Mouse (Mus musculus): ENCODE measurements around the gene Tssk1. TPM values are rescaled to one million over a fixed set of nuclear protein-coding genes. Genes with fewer than 3 reads are reported as not detected.

Gene Tssk1
- polyA plus RNA-seq, 2 experiments, result not detected

GRCm38 (mm10) chr16:17911052-17911595 is 17.1 kb downstream of the Tssk1 start, which contains the start of gene Ess2:
Gene Ess2, minus strand, starts transcription at chr16:17911348.
- TF ChIP-seq EP300 (IDR thresholded peaks at IDR 0.05; ENCODE audit: low read depth) (0 out of 2 replicates have a peak, but pooled peaks have one; percentile 9), CTCF (IDR thresholded peaks at IDR 0.05; ENCODE audit: low read depth) (peak; percentile 80)
- peak within 1 kb of the TSS; percentile 74 for H3K4me3 ChIP-seq (ENCODE audit: insufficient read depth in 1 of 2, low read depth in 2 of 2, low read length in 2 of 2)
- peaks cover 44% of the 10 kb centered on the region for H3K27me3 ChIP-seq (ENCODE audit: control insufficient read depth, insufficient read depth, low read length)
- no peak within 1 kb of the TSS for H3K27ac ChIP-seq
- ATAC-seq (ENCODE audit: insufficient read depth), result peak; percentile 93
- 0% methylated on average over 35 of the region's 35 CpGs for WGBS (ENCODE audit: insufficient replicate concordance)
- H3K9ac ChIP-seq (replicated peaks), result peak within 1 kb of the TSS; percentile 71
- H3K4me1 ChIP-seq (replicated peaks; ENCODE audit: control insufficient read depth in 2 of 2, insufficient read depth in 2 of 2, low read length in 1 of 2), result peaks cover 3 to 9% of the 10 kb centered on the region in 2 experiments; a peak in 2 of 4 replicates
- DNase-seq (ENCODE audit: low read depth in 3 of 3, low spot score in 3 of 3), result peak; percentile 93 to 95 (median 94)
- no peaks in the 10 kb centered on the region for H3K9me3 ChIP-seq (ENCODE audit: control insufficient read depth, low read length)
- H3K4me2 ChIP-seq (ENCODE audit: low read depth), result peak within 1 kb of the TSS; percentile 93
- H3K36me3 ChIP-seq (replicated peaks; ENCODE audit: control insufficient read depth, insufficient read depth, low read depth), result peaks cover 12% of the 10 kb centered on the region

GRCm38 (mm10) chr16:17914307-17915249 is 20.6 kb downstream of the Tssk1 start, which contains the start of gene Gsc2:
Gene Gsc2, minus strand, starts transcription at chr16:17915059.
- H3K36me3 ChIP-seq (replicated peaks; ENCODE audit: control insufficient read depth, insufficient read depth, low read depth), result no peaks in the 10 kb centered on the region
- H3K9ac ChIP-seq (replicated peaks), result no peak within 1 kb of the TSS
- WGBS (ENCODE audit: insufficient replicate concordance), result 1% methylated on average over 105 of the region's 106 CpGs
- H3K27me3 ChIP-seq (ENCODE audit: control insufficient read depth, insufficient read depth, low read length), result peaks cover 51% of the 10 kb centered on the region
- H3K4me3 ChIP-seq (ENCODE audit: insufficient read depth in 1 of 2, low read depth in 2 of 2, low read length in 2 of 2), result peak within 1 kb of the TSS in 1 of 2 experiments; percentile 43; a peak in 3 of 4 replicates
- peak within 1 kb of the TSS; percentile 57 for H3K4me2 ChIP-seq (ENCODE audit: low read depth)
- H3K4me1 ChIP-seq (replicated peaks; ENCODE audit: control insufficient read depth in 2 of 2, insufficient read depth in 2 of 2, low read length in 1 of 2), result peaks cover 3 to 9% of the 10 kb centered on the region in 2 experiments; a peak in 2 of 4 replicates
- ATAC-seq (ENCODE audit: insufficient read depth) (no peak), DNase-seq (ENCODE audit: low read depth in 3 of 3, low spot score in 3 of 3) (no peak)
- no peaks in the 10 kb centered on the region for H3K9me3 ChIP-seq (ENCODE audit: control insufficient read depth, low read length)
- TF ChIP-seq CTCF (IDR thresholded peaks at IDR 0.05; ENCODE audit: low read depth) (no peak), EP300 (IDR thresholded peaks at IDR 0.05; ENCODE audit: low read depth) (no peak)
- H3K27ac ChIP-seq, result no peak within 1 kb of the TSS

- Histone ChIP-seq H3K4me3 (ENCODE audit: insufficient read depth in 1 of 2, low read depth in 2 of 2, low read length in 2 of 2) (no peak overlapping the region), H3K9me3 (ENCODE audit: control insufficient read depth, low read length) (no peaks in the 10 kb centered on the region), H3K4me1 (replicated peaks; ENCODE audit: control insufficient read depth in 2 of 2, insufficient read depth in 2 of 2, low read length in 1 of 2) (peaks cover 9 to 16% of the 10 kb centered on the region in 2 experiments; a peak in 3 of 4 replicates), H3K4me2 (ENCODE audit: low read depth) (peak overlapping the region; percentile 86), H3K27ac (no peak overlapping the region), H3K9ac (replicated peaks) (no peak overlapping the region), H3K36me3 (replicated peaks; ENCODE audit: control insufficient read depth, insufficient read depth, low read depth) (peaks cover 2% of the 10 kb centered on the region; the same call in 1 of the 2 replicates), H3K27me3 (ENCODE audit: control insufficient read depth, insufficient read depth, low read length) (peaks cover 12% of the 10 kb centered on the region)
- DNase-seq (ENCODE audit: low read depth in 3 of 3, low spot score in 3 of 3) (no peak), ATAC-seq (ENCODE audit: insufficient read depth) (no peak)
- TF ChIP-seq EP300 (IDR thresholded peaks at IDR 0.05; ENCODE audit: low read depth), result no peak
- no peak for TF ChIP-seq CTCF (IDR thresholded peaks at IDR 0.05; ENCODE audit: low read depth)
- WGBS (ENCODE audit: insufficient replicate concordance), result 25% methylated on average over 20 of the region's 20 CpGs
Observed at GRCm38 (mm10) chr16:17920586-17920985, 26.6 kb downstream of the Tssk1 start.

GRCm38 (mm10) chr16:17921325-17922162 is 27.5 kb downstream of the Tssk1 start:
- peak overlapping the region; percentile 86 for H3K4me2 ChIP-seq (ENCODE audit: low read depth)
- peak overlapping the region; percentile 87 for H3K27ac ChIP-seq
- peak; percentile 93 to 95 (median 93) for DNase-seq (ENCODE audit: low read depth in 3 of 3, low spot score in 3 of 3)
- WGBS (ENCODE audit: insufficient replicate concordance), result 1% methylated on average over 47 of the region's 47 CpGs
- ATAC-seq (ENCODE audit: insufficient read depth), result peak; percentile 89
- H3K36me3 ChIP-seq (replicated peaks; ENCODE audit: control insufficient read depth, insufficient read depth, low read depth), result peaks cover 7% of the 10 kb centered on the region; the same call in 1 of the 2 replicates
- H3K27me3 ChIP-seq (ENCODE audit: control insufficient read depth, insufficient read depth, low read length), result peaks cover 2% of the 10 kb centered on the region
- H3K9me3 ChIP-seq (ENCODE audit: control insufficient read depth, low read length), result no peaks in the 10 kb centered on the region
- TF ChIP-seq EP300 (IDR thresholded peaks at IDR 0.05; ENCODE audit: low read depth), result peak; percentile 27; the same call in 1 of the 2 replicates
- TF ChIP-seq CTCF (IDR thresholded peaks at IDR 0.05; ENCODE audit: low read depth), result peak; percentile 80
- H3K4me3 ChIP-seq (ENCODE audit: insufficient read depth in 1 of 2, low read depth in 2 of 2, low read length in 2 of 2), result peak overlapping the region; percentile 87 to 92
- peak overlapping the region; percentile 93 for H3K9ac ChIP-seq (replicated peaks)
- peaks cover 9 to 16% of the 10 kb centered on the region in 2 experiments; a peak in 3 of 4 replicates for H3K4me1 ChIP-seq (replicated peaks; ENCODE audit: control insufficient read depth in 2 of 2, insufficient read depth in 2 of 2, low read length in 1 of 2)
